Mouse (Mus musculus) bone marrow macrophage, adult 2 months (primary cell): ENCODE data around the gene Trub2.

Experiments
- CTCF ChIP-seq: IDR thresholded peaks from 2 replicates; pipeline ENCODE4 v1.5.1; 2012; ENCODE audit warnings: low read depth, mild to moderate bottlenecking, low read length, moderate library complexity
- POLR2A ChIP-seq: IDR thresholded peaks from 2 replicates; pipeline ENCODE4 v1.6.1; 2012; ENCODE audit warnings: mild to moderate bottlenecking, low read depth, low read length, borderline replicate concordance

GRCm38 (mm10) chr2:29831106-29831505 lies 42.8 kb upstream of the Trub2 start:
- TF ChIP-seq CTCF (no peak), POLR2A (no peak)
